Mouse (Mus musculus) kidney, adult 2 months (tissue): ENCODE data around the gene Mief1.

Experiments
- CTCF ChIP-seq: fragments of 200-500 bp; conservative IDR thresholded peaks from 2 replicates; pipeline ENCODE4 v1.5.1; 2011; ENCODE audit warnings: low read depth, mild to moderate bottlenecking, control low read depth, low read length, moderate library complexity, mixed read lengths; ENCODE audit not compliant: insufficient read depth, insufficient read length
- POLR2A ChIP-seq: fragments of 200-500 bp; IDR thresholded peaks from one replicate; pipeline ENCODE4 v1.6.1; 2011; ENCODE audit warnings: low read depth, low read length, control low read depth

GRCm38 (mm10) chr15:80235535-80235934 lies 1.7 kb downstream of the Mief1 start, which contains the start of gene AC140267.1:
- no peak for TF ChIP-seq CTCF
- no peak for TF ChIP-seq POLR2A
